Mouse (Mus musculus) intestine, postnatal 0 days (tissue): Measurements from ENCODE around the gene Gla. TPM values are rescaled to one million over a fixed set of nuclear protein-coding genes. Genes with fewer than 3 reads are reported as not detected.

Experiments used
- ATAC-seq: fragments of 200-750 bp; cut with Nextera tagmentation; 2 replicates; pipeline ENCODE4 v1.8.0; 2017; ENCODE audit warnings: mild to moderate bottlenecking, moderate TSS enrichment, moderate library complexity
- H3K27ac ChIP-seq: fragments of 300-500 bp; sonication (generic); 2 replicates; pipeline ENCODE4 v1.5.1; 2014; ENCODE audit warnings: mild to moderate bottlenecking, low read depth, low read length, moderate library complexity
- H3K27me3 ChIP-seq: fragments of 300-500 bp; sonication (generic); replicated peaks from 2 replicates; pipeline ENCODE4 v1.6.1; 2014; ENCODE audit warnings: low read length, mixed read lengths; ENCODE audit not compliant: control insufficient read depth, insufficient read depth
- H3K36me3 ChIP-seq: fragments of 300-500 bp; sonication (generic); 2 replicates; pipeline ENCODE4 v1.6.1; 2014; ENCODE audit warnings: mild to moderate bottlenecking, moderate library complexity; ENCODE audit not compliant: control insufficient read depth, insufficient read depth
- H3K4me1 ChIP-seq: fragments of 300-500 bp; sonication (generic); replicated peaks from 2 replicates; pipeline ENCODE4 v1.6.1; 2014; ENCODE audit warnings: antibody characterized with exemption, low read length, mixed read lengths; ENCODE audit not compliant: control insufficient read depth, insufficient read depth
- H3K4me2 ChIP-seq: fragments of 300-500 bp; sonication (generic); replicated peaks from 2 replicates; pipeline ENCODE4 v1.6.1; 2014; ENCODE audit warnings: low read depth, mild to moderate bottlenecking, moderate library complexity
- H3K4me3 ChIP-seq: fragments of 300-500 bp; sonication (generic); 2 replicates; pipeline ENCODE4 v1.5.1; 2014; ENCODE audit warnings: low read depth, low read length
- H3K9ac ChIP-seq: fragments of 300-500 bp; sonication (generic); 2 replicates; pipeline ENCODE4 v1.6.1; 2014; ENCODE audit warnings: mild to moderate bottlenecking, low read depth, low read length
- H3K9me3 ChIP-seq: fragments of 300-500 bp; sonication (generic); 2 replicates; pipeline ENCODE4 v1.6.1; 2016; ENCODE audit warnings: mixed run types; ENCODE audit not compliant: control insufficient read depth
- CTCF ChIP-seq: sonication (generic); IDR thresholded peaks from 2 replicates; pipeline ENCODE4 v1.5.1; 2016; ENCODE audit warnings: low read depth, mild to moderate bottlenecking, control low read depth, antibody characterized with exemption, moderate library complexity
- WGBS: fragments of 180-500 bp; shearing (Covaris S2); extraction: QIAGEN DNeasy Blood & Tissue Kit; methylation state at CpG from one replicate; pipeline ENCODE4 v1.1.7; 2014; 5-methylcytosine and 5-hydroxymethylcytosine counted together
- polyA plus RNA-seq: library from polyadenylated mRNA; unstranded; fragments of >200 nt; fragmentation: Nextera tagmentation; extraction: Ambion mirVana; gene quantifications from 2 replicates; pipeline ENCODE4 v1.2.1, GENCODE M21; 2015

Gla gene
- polyA plus RNA-seq, 1 experiment from 2014 or later, result 26.2 TPM

GRCm38 (mm10) chrX:134589836-134590235 lies 11.1 kb downstream of the Gla start:
- Histone ChIP-seq H3K9ac (no peak overlapping the region), H3K4me3 (no peak overlapping the region), H3K27me3 (no peaks in the 10 kb centered on the region), H3K4me2 (no peak overlapping the region), H3K4me1 (no peaks in the 10 kb centered on the region), H3K27ac (no peak overlapping the region), H3K36me3 (no peaks in the 10 kb centered on the region; the same call in 1 of the 2 replicates), H3K9me3 (no peaks in the 10 kb centered on the region)
- ATAC-seq, result peak; percentile 70
- no peak for TF ChIP-seq CTCF
- WGBS, result 34% methylated on average over 5 of the region's 5 CpGs

GRCm38 (mm10) chrX:134588997-134589396 lies 11.9 kb downstream of the Gla start:
- 81% methylated on average over 3 of the region's 3 CpGs for whole genome bisulfite sequencing
- H3K4me3 ChIP-seq, result no peak overlapping the region
- H3K27ac ChIP-seq, result no peak overlapping the region
- no peak for TF ChIP-seq CTCF
- no peak for ATAC-seq
- H3K27me3 ChIP-seq, result no peaks in the 10 kb centered on the region
- no peak overlapping the region for H3K4me2 ChIP-seq
- H3K36me3 ChIP-seq, result no peaks in the 10 kb centered on the region; the same call in 1 of the 2 replicates
- no peaks in the 10 kb centered on the region for H3K4me1 ChIP-seq
- H3K9ac ChIP-seq, result no peak overlapping the region
- H3K9me3 ChIP-seq, result no peaks in the 10 kb centered on the region

DNA sequence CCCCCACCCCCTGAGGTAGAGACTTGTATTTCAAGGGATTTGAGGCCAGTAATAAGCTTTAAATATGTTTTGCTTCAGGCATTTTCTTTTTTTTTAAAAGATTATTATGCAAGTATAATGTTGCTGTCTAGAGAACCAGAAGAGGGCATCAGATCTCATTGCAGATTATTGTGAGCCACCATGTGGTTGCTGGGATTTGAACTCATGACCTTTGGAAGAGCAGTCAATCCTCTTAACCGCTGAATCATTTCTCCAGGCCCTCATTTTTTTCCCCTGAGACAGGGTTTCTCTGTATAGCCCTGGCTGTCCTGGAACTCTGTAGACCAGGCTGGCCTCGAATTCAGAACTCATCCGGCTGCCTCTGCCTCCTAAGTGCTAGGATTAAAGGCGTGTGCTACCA lies 12.7 kb downstream of the Gla start:
- H3K27ac ChIP-seq, result no peak overlapping the region
- ATAC-seq, result no peak
- H3K36me3 ChIP-seq, result no peaks in the 10 kb centered on the region; the same call in 1 of the 2 replicates
- no peaks in the 10 kb centered on the region for H3K9me3 ChIP-seq
- TF ChIP-seq CTCF, result no peak
- H3K27me3 ChIP-seq, result no peaks in the 10 kb centered on the region
- H3K4me3 ChIP-seq, result no peak overlapping the region
- WGBS, result 75% methylated on average over 4 of the region's 4 CpGs
- no peaks in the 10 kb centered on the region for H3K4me1 ChIP-seq
- no peak overlapping the region for H3K4me2 ChIP-seq
- no peak overlapping the region for H3K9ac ChIP-seq

DNA sequence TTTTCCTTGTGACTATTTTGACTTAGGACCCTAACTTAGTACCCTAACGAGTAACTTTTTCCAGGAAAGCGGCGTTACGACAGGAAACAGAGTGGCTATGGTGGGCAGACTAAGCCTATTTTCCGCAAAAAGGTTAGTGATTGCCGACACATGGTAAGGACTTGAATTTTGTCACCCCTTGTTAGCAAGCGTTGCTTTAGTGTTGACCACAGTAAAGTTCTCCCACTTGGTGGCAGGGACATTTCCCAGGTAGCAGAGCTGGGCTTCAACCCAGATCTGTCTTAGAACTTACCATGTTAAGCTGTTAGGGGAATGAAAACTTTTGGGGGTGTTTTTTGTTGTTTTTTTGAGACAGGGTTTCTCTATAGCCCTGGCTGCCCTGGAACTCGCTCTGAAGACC lies 14.5 kb downstream of the Gla start:
- Histone ChIP-seq H3K4me2 (peak overlapping the region; percentile 65), H3K9me3 (no peaks in the 10 kb centered on the region), H3K36me3 (no peaks in the 10 kb centered on the region; the same call in 1 of the 2 replicates), H3K9ac (peak overlapping the region; percentile 58), H3K27ac (0 out of 2 replicates have a peak overlapping the region, but pooled peaks have one; percentile 64), H3K27me3 (no peaks in the 10 kb centered on the region), H3K4me1 (no peaks in the 10 kb centered on the region), H3K4me3 (peak overlapping the region; percentile 42)
- no peak for ATAC-seq
- WGBS, result 31% methylated on average over 8 of the region's 8 CpGs
- no peak for TF ChIP-seq CTCF

- H3K4me2 ChIP-seq, result peak within 1 kb of the TSS; percentile 65
- WGBS, result 18% methylated on average over 45 of the region's 45 CpGs
- peak within 1 kb of the TSS; percentile 58 for H3K9ac ChIP-seq
- peak; percentile 80 for TF ChIP-seq CTCF
- no peaks in the 10 kb centered on the region for H3K27me3 ChIP-seq
- peak; percentile 96 for ATAC-seq
- peak within 1 kb of the TSS; percentile 64; the same call in 1 of the 2 replicates for H3K27ac ChIP-seq
- no peaks in the 10 kb centered on the region for H3K9me3 ChIP-seq
- no peaks in the 10 kb centered on the region; the same call in 1 of the 2 replicates for H3K36me3 ChIP-seq
- H3K4me1 ChIP-seq, result no peaks in the 10 kb centered on the region
- H3K4me3 ChIP-seq, result peak within 1 kb of the TSS; percentile 42
Measured at GRCm38 (mm10) chrX:134585103-134586002, 15.6 kb downstream of the Gla start, which contains the start of gene Rpl36a. Gene Rpl36a (plus strand): TSS chrX:134585654.

DNA sequence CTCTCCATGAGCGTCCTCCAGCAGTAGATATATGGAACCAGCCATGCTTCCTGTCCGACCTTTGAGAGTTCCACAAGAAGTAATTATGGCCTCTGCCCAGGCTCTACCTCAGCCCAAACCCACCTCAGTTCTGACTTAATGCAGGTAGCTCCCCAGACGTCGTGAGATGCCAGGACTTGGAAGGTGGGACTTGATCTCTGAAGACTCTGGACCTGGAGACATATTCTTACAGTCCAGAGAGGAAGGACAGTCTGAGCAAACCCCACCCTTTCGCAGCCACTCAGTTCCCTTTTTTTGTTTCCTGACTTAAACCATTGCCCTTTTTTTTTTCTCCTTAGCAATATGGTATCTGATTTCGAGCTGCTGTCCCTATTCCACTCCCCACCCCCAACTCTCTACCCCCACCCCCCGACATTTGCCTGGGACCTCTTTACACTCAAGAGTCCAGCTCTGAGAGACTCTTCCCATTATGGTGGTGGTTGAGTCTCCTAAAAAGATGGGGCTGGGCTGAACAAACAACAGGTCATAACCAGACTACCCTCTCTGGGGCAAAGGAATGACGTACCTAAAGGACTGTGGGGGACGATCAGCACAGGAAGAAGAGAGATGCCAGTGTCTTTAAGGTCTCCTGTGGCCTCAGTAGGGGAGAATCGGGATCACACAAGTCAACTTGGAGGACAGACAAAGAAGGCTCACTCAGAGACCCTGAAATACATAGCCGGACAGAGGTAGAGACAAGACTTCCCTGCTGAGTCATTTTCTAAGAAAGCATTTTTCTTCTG lies 17.8 kb downstream of the Gla start, which contains the start of gene Btk:
Gene Btk, minus strand, starts transcription at position 683 of the 782 bp plus-strand sequence.
- no peaks in the 10 kb centered on the region for H3K9me3 ChIP-seq
- no peak within 1 kb of the TSS for H3K4me2 ChIP-seq
- no peak within 1 kb of the TSS for H3K4me3 ChIP-seq
- TF ChIP-seq CTCF, result no peak
- 81% methylated on average over 11 of the region's 11 CpGs for WGBS
- no peaks in the 10 kb centered on the region for H3K27me3 ChIP-seq
- no peak within 1 kb of the TSS for H3K9ac ChIP-seq
- no peak within 1 kb of the TSS for H3K27ac ChIP-seq
- ATAC-seq, result no peak
- no peaks in the 10 kb centered on the region; the same call in 1 of the 2 replicates for H3K36me3 ChIP-seq
- H3K4me1 ChIP-seq, result no peaks in the 10 kb centered on the region
